Mouse (Mus musculus): Measurements from ENCODE around the gene Ccl5. TPM values are rescaled to one million over a fixed set of nuclear protein-coding genes. Genes with fewer than 3 reads are reported as not detected.

Gene Ccl5
- polyA plus RNA-seq (2017; shearing (Covaris generic)): 3,826 TPM

DNA sequence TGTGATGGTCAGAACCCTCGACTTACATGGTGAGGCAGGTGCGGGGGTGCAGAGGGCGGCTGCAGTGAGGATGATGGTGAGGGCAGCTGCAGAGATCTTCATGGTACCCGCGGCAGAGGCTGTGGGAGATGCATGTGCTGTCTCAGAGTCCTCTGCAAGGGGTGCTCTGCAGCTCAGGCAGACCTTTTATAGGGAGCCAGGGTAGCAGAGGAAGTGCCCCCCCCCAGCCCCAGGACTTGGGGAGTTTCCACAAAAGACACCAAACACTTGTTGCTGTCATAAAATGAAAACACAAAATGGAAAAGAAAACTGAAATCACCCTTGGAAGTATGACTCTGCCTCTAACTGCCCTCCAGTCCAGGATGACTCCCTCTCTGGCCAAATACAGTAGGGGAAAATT, at the start of gene Ccl5:
Gene Ccl5 (minus strand): TSS at position 159 of the 400 bp plus-strand sequence.

DNA sequence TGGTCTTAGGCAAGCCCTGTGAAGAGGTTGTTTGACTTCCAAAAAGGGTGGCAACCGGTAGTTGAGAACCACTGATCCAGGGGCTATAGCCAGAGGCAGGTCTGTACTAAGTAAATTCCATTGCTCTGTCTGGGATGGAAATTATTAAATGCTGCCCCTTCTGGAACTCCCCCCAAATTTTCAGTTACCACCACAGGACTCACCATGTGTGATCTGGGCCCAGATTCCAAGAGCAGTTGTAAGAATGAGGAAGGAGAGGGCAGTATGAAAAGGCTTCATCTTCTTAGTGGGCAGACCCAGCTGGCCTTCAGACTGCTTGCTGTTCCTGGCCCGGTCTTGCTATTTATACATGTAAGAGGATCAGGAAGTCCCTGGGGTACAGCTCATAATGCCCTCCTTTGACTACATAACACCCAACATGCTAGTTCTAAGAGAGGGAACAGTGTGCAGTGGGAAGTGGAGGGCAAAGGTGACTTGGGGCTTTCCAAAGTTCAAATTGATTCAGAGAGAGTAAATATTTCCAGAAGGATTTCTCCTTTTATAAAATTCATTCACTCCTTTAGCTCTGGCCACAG, 48.0 kb upstream of the Ccl5 start, which contains the start of gene Ccl9:
Gene Ccl9 (minus strand): TSS at position 451 of the 575 bp plus-strand sequence.

DNA sequence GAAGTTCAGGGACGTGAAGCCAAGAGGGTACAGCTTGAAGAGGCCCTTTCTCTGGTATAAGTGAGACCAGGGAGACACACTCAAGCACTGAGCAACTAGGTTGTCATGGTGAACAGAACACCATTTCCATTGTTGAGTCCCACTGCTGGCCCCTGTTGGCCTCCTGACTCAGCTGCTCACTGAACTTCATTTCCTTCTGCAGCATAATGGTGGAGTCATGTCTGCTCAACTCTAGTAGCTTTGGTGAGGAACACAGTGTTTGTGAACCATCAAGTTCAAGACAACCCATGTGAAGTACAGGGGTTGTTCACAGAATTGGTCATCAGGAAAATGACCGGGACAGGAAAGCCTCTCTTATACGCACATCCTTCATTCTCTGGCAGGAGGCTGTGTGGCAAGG, 8.2 kb downstream of the Ccl5 start, which contains the start of gene Heatr9:
Gene Heatr9 (minus strand): TSS at position 101 of the 400 bp plus-strand sequence.

Other genes starting within 250 kb of the Ccl5 start
- gene Slfn14, start 243.8 kb downstream of the Ccl5 start, polyA plus RNA-seq (2017; shearing (Covaris generic)): not detected
- 41.8 TPM for gene Ap2b1, start 231.5 kb downstream of the Ccl5 start, polyA plus RNA-seq (2017; shearing (Covaris generic))
- 12.9 TPM for gene Pex12, start 227.9 kb downstream of the Ccl5 start, polyA plus RNA-seq (2017; shearing (Covaris generic))
- not detected for gene Rasl10b, start 121.4 kb downstream of the Ccl5 start, polyA plus RNA-seq (2017; shearing (Covaris generic))
- 0.29 TPM for gene Gas2l2, start 101.1 kb downstream of the Ccl5 start, polyA plus RNA-seq (2017; shearing (Covaris generic))
- 1.1 TPM for gene 1700020L24Rik, start 92.8 kb downstream of the Ccl5 start, polyA plus RNA-seq (2017; shearing (Covaris generic))
- not detected for gene Mmp28, start 67.4 kb downstream of the Ccl5 start, polyA plus RNA-seq (2017; shearing (Covaris generic))
- 21.3 TPM for gene Taf15, start 57.4 kb downstream of the Ccl5 start, polyA plus RNA-seq (2017; shearing (Covaris generic))
- gene Heatr9, start 8.3 kb downstream of the Ccl5 start, polyA plus RNA-seq (2017; shearing (Covaris generic)): 1.3 TPM
- 1.7 TPM for gene Ccl9, start 48.1 kb upstream of the Ccl5 start, polyA plus RNA-seq (2017; shearing (Covaris generic))
- gene Ccl6, start 62.6 kb upstream of the Ccl5 start, polyA plus RNA-seq (2017; shearing (Covaris generic)): not detected
- gene Rpl9-ps1, start 115.1 kb upstream of the Ccl5 start, polyA plus RNA-seq (2017; shearing (Covaris generic)): not detected
- gene Ccl3, start 118.8 kb upstream of the Ccl5 start, polyA plus RNA-seq (2017; shearing (Covaris generic)): 45.8 TPM
- 203 TPM for gene Ccl4, start 132.1 kb upstream of the Ccl5 start, polyA plus RNA-seq (2017; shearing (Covaris generic))
- not detected for gene Wfdc17, start 173.5 kb upstream of the Ccl5 start, polyA plus RNA-seq (2017; shearing (Covaris generic))
- not detected for gene Wfdc18, start 178.5 kb upstream of the Ccl5 start, polyA plus RNA-seq (2017; shearing (Covaris generic))
- not detected for gene Wfdc21, start 216.4 kb upstream of the Ccl5 start, polyA plus RNA-seq (2017; shearing (Covaris generic))
- gene Heatr6, start 223.2 kb upstream of the Ccl5 start, polyA plus RNA-seq (2017; shearing (Covaris generic)): 24.5 TPM